Mouse (Mus musculus) small intestine, adult 2 months (tissue): Measurements from ENCODE around the gene Fabp1.

Source experiments
- CTCF ChIP-seq: fragments of 200-500 bp; IDR thresholded peaks from 2 replicates; pipeline ENCODE4 v1.5.1; 2012; ENCODE audit warnings: low read depth, mild to moderate bottlenecking, control low read depth, inconsistent platforms, low read length, moderate library complexity, mixed read lengths; ENCODE audit not compliant: insufficient replicate concordance, insufficient read length; ENCODE audit errors: extremely low read depth
- POLR2A ChIP-seq: fragments of 200-500 bp; IDR thresholded peaks from 2 replicates; pipeline ENCODE4 v1.6.1; 2012; ENCODE audit warnings: low read depth, mild to moderate bottlenecking, control low read depth, inconsistent platforms, low read length, moderate library complexity

- no peak for TF ChIP-seq POLR2A
- TF ChIP-seq CTCF, result no peak
Measured at GRCm38 (mm10) chr6:71249615-71250014, 50.0 kb downstream of the Fabp1 start.
